Mouse (Mus musculus) embryonic facial prominence, embryonic 14.5 days (tissue): ENCODE results near the gene Afap1l2. TPM values are rescaled to one million over a fixed set of nuclear protein-coding genes. Genes with fewer than 3 reads are reported as not detected.

Source experiments
- ATAC-seq: fragments of 200-750 bp; cut with Nextera tagmentation; 2 replicates; pipeline ENCODE4 v1.8.0; 2017; ENCODE audit warnings: low read depth, moderate number of reproducible peaks, moderate TSS enrichment
- DNase-seq: peaks from one replicate; pipeline ENCODE4 v3.0.0-alpha.2; 2015; ENCODE audit warnings: low spot score
- H3K27ac ChIP-seq: fragments of 300-500 bp; sonication (generic); replicated peaks from 2 replicates; pipeline ENCODE4 v1.5.1; 2014; ENCODE audit warnings: low read depth, mild to moderate bottlenecking, low read length, moderate library complexity
- H3K27me3 ChIP-seq: fragments of 300-500 bp; sonication (generic); replicated peaks from 2 replicates; pipeline ENCODE4 v1.6.1; 2014; ENCODE audit warnings: low read length; ENCODE audit not compliant: control insufficient read depth, insufficient read depth
- H3K36me3 ChIP-seq: fragments of 300-500 bp; sonication (generic); 2 replicates; pipeline ENCODE4 v1.6.1; 2014; ENCODE audit warnings: low read length, mixed read lengths; ENCODE audit not compliant: control insufficient read depth, insufficient read depth
- H3K4me1 ChIP-seq: fragments of 300-500 bp; sonication (generic); 2 replicates; pipeline ENCODE4 v1.6.1; 2014; ENCODE audit warnings: antibody characterized with exemption, low read length; ENCODE audit not compliant: control insufficient read depth, insufficient read depth
- H3K4me2 ChIP-seq: fragments of 300-500 bp; sonication (generic); 2 replicates; pipeline ENCODE4 v1.6.1; 2014; ENCODE audit warnings: low read depth, mild to moderate bottlenecking, low read length, moderate library complexity, mixed read lengths
- H3K4me3 ChIP-seq: fragments of 300-500 bp; sonication (generic); 2 replicates; pipeline ENCODE4 v1.5.1; 2014; ENCODE audit warnings: low read depth, mild to moderate bottlenecking, low read length
- H3K9ac ChIP-seq: fragments of 300-500 bp; sonication (generic); 2 replicates; pipeline ENCODE4 v1.6.1; 2014; ENCODE audit warnings: low read depth, mild to moderate bottlenecking, low read length, moderate library complexity, mixed read lengths
- H3K9me3 ChIP-seq: fragments of 300-500 bp; sonication (generic); 2 replicates; pipeline ENCODE4 v1.6.1; 2016; ENCODE audit warnings: low read length; ENCODE audit not compliant: control insufficient read depth
- WGBS: fragments of 180-500 bp; shearing (Covaris S2); extraction: QIAGEN DNeasy Blood & Tissue Kit; methylation state at CpG from one replicate; pipeline ENCODE4 v1.1.7; 2014; 5-methylcytosine and 5-hydroxymethylcytosine counted together
- polyA plus RNA-seq: library from polyadenylated mRNA; unstranded; fragments of >200 nt; fragmentation: Nextera tagmentation; extraction: Ambion mirVana; gene quantifications from 2 replicates; pipeline ENCODE4 v1.2.1, GENCODE M21; 2014

Afap1l2 gene
- polyA plus RNA-seq, 1 experiment from 2014 or later, result 10.8 TPM

DNA sequence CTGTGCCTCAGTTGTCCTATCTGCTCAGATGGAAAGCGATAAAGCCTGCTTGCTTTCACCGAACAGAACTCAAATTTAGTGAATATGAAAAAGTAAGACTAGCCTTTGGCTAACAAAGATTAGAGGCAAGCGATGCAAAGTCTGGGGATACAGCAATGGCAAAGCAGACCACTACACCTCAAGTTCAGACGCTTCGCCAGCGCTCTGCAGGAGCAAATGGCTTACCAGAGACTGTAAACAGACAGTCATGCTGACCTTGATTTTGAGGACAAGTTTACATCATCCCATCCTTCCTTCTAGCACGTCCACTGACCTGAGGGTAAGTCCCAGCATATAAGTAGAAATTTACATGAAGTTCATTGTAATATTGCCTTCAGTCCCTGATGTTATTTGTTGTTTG lies 61.8 kb downstream of the Afap1l2 start:
- WGBS, result 88% methylated on average over 7 of the region's 7 CpGs

DNA sequence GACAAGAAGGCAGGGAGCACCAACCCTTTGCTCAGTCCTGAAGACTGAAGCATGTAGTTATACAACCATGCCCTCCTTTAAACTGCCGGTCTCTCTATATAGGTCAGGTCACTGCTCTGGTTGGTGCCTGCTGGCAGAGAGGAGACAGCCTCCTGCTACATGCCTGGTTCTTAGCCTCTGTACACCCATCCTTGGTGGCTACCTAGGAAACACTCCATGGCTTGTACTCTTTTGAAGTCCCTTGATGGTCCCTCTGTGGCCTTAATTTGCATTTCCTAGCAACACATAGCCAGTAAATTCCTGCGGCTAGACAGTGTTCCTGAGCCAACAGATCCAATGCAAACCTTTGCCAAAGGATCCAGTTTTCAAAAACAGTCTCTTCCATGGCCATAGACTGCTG lies 62.4 kb downstream of the Afap1l2 start:
- no peak for ATAC-seq

More for the DNA sequence above, 61.8 kb downstream of the Afap1l2 start:
- Histone ChIP-seq H3K27me3 (no peaks in the 10 kb centered on the region), H3K9ac (no peak overlapping the region), H3K36me3 (no peaks in the 10 kb centered on the region), H3K9me3 (peaks cover 4% of the 10 kb centered on the region; the same call in 1 of the 2 replicates), H3K4me1 (no peaks in the 10 kb centered on the region), H3K27ac (no peak overlapping the region), H3K4me2 (no peak overlapping the region), H3K4me3 (no peak overlapping the region)
- DNase-seq, result no peak
- no peak for ATAC-seq

DNA sequence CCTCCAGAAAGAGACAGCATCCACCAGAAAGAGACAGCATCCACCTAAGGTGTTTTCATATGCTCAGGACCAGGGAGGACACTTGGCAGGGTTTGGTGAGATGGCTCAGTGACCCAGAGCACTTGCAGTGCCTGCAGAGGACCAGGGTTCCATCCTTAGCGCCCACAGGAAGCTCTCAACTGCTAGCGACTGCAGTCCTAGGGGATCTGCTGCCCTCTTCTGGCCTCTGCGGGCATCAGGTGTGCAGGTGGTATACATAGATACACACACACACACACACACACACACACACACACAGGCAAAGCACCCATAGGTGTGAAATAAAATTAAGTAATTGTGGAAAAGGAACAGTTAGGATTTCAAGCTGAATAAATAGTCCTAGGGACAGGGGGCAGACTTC lies 63.2 kb downstream of the Afap1l2 start:
- Histone ChIP-seq H3K36me3 (no peaks in the 10 kb centered on the region), H3K4me2 (no peak overlapping the region), H3K27ac (no peak overlapping the region), H3K27me3 (no peaks in the 10 kb centered on the region), H3K9ac (no peak overlapping the region), H3K4me1 (no peaks in the 10 kb centered on the region), H3K9me3 (peaks cover 4% of the 10 kb centered on the region; the same call in 1 of the 2 replicates), H3K4me3 (no peak overlapping the region)
- 98% methylated on average over 3 of the region's 3 CpGs for WGBS
- no peak for ATAC-seq
- no peak for DNase-seq

More for the DNA sequence above, 62.4 kb downstream of the Afap1l2 start:
- no peaks in the 10 kb centered on the region for H3K36me3 ChIP-seq
- 80% methylated on average over 2 of the region's 2 CpGs for WGBS
- no peak overlapping the region for H3K4me3 ChIP-seq
- H3K27me3 ChIP-seq, result no peaks in the 10 kb centered on the region
- no peaks in the 10 kb centered on the region for H3K4me1 ChIP-seq
- H3K4me2 ChIP-seq, result no peak overlapping the region
- peaks cover 4% of the 10 kb centered on the region; the same call in 1 of the 2 replicates for H3K9me3 ChIP-seq
- no peak overlapping the region for H3K9ac ChIP-seq
- no peak overlapping the region for H3K27ac ChIP-seq
- DNase-seq, result no peak

- H3K36me3 ChIP-seq, result no peaks in the 10 kb centered on the region
- H3K9ac ChIP-seq, result no peak overlapping the region
- H3K4me1 ChIP-seq, result no peaks in the 10 kb centered on the region
- H3K27me3 ChIP-seq, result no peaks in the 10 kb centered on the region
- DNase-seq (no peak), ATAC-seq (no peak)
- H3K27ac ChIP-seq, result no peak overlapping the region
- H3K4me2 ChIP-seq, result no peak overlapping the region
- 70% methylated on average over 9 of the region's 9 CpGs for whole genome bisulfite sequencing
- H3K4me3 ChIP-seq, result no peak overlapping the region
- H3K9me3 ChIP-seq, result peaks cover 4% of the 10 kb centered on the region; the same call in 1 of the 2 replicates
These were observed 63.8 kb downstream of the Afap1l2 start for GRCm38 (mm10) chr19:56944211-56944610.

DNA sequence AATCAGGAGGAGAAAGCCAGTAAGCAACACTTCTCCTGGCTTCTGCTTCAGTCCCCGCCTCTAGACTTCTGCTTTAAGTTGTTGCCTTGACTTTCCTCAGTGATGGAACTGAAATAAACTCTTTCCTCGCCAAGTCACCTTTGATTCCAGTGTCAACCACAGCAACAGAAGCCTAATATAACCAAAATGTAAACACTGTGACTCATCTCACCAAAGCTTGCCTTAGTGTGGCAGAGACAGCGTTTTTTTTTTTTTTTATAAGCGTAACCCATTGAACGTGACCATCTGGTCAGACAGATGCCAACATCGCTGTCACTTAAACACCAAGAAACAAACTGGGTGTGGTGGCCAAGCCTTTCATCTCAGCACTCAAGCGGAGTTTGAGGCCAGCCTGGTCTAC lies 65.8 kb downstream of the Afap1l2 start:
- H3K4me1 ChIP-seq, result no peaks in the 10 kb centered on the region
- no peaks in the 10 kb centered on the region for H3K36me3 ChIP-seq
- H3K4me2 ChIP-seq, result no peak overlapping the region
- WGBS, result 91% methylated on average over 7 of the region's 7 CpGs
- ATAC-seq (no peak), DNase-seq (no peak)
- H3K9me3 ChIP-seq, result peaks cover 4% of the 10 kb centered on the region; the same call in 1 of the 2 replicates
- no peaks in the 10 kb centered on the region for H3K27me3 ChIP-seq
- H3K4me3 ChIP-seq, result no peak overlapping the region
- H3K27ac ChIP-seq, result no peak overlapping the region
- no peak overlapping the region for H3K9ac ChIP-seq

DNA sequence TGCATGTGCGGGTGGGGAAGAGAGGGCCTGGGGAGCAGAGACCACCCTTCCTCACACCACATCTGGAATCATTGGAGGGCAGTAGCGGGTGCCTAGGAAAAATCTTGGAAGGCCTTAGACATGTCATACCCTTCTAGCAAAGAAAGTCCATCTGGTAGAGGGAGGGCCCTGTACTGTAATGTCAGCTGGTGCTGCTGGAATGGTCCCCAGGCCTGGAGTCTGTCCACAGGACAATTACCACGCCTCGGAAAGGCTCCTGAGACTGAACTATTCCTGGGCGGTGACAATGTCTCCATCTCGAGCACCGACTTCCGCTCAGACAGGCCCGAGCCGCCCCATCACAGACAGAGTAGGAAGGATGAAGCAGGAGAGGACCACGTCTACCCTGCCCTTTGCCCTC lies 67.5 kb downstream of the Afap1l2 start:
- no peak for DNase-seq
- Histone ChIP-seq H3K4me1 (no peaks in the 10 kb centered on the region), H3K36me3 (no peaks in the 10 kb centered on the region), H3K9me3 (peaks cover 4% of the 10 kb centered on the region; the same call in 1 of the 2 replicates), H3K4me2 (no peak overlapping the region), H3K9ac (no peak overlapping the region), H3K4me3 (no peak overlapping the region), H3K27ac (no peak overlapping the region), H3K27me3 (no peaks in the 10 kb centered on the region)
- 86% methylated on average over 11 of the region's 11 CpGs for WGBS
- ATAC-seq, result no peak

DNA sequence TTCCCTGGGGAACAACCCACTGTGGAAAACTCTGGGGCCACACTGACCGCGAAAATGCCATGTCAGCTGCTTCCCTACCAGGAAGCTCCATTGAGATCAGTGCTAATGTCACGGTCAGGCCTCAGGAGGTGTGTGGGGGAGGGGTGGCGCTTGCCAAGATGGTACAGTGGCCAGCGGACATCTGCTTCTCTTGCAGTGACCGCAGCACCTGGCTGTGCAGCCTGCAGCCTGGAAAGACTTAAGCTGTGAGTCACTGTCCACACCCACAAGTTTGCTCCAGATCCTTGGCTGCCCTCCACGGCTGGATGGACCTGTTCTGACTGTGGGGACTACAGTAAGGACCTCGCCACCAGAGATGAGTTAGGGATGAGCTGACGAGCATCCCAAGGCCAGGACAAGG lies 68.2 kb downstream of the Afap1l2 start:
- no peak for ATAC-seq
- Histone ChIP-seq H3K9ac (no peak overlapping the region), H3K9me3 (peaks cover 2% of the 10 kb centered on the region; the same call in 1 of the 2 replicates), H3K4me2 (no peak overlapping the region), H3K36me3 (no peaks in the 10 kb centered on the region), H3K27ac (no peak overlapping the region), H3K27me3 (no peaks in the 10 kb centered on the region), H3K4me3 (no peak overlapping the region), H3K4me1 (no peaks in the 10 kb centered on the region)
- WGBS, result 73% methylated on average over 9 of the region's 9 CpGs
- DNase-seq, result no peak

- H3K36me3 ChIP-seq, result no peaks in the 10 kb centered on the region
- 91% methylated on average over 5 of the region's 5 CpGs for WGBS
- no peak overlapping the region for H3K4me3 ChIP-seq
- no peaks in the 10 kb centered on the region for H3K27me3 ChIP-seq
- no peak overlapping the region for H3K27ac ChIP-seq
- no peaks in the 10 kb centered on the region for H3K9me3 ChIP-seq
- no peak overlapping the region for H3K4me2 ChIP-seq
- no peaks in the 10 kb centered on the region for H3K4me1 ChIP-seq
- DNase-seq (no peak), ATAC-seq (no peak)
- no peak overlapping the region for H3K9ac ChIP-seq
These were observed 70.1 kb downstream of the Afap1l2 start for GRCm38 (mm10) chr19:56937911-56938310.

GRCm38 (mm10) chr19:56936253-56936652 lies 71.8 kb downstream of the Afap1l2 start:
- Histone ChIP-seq H3K9ac (no peak overlapping the region), H3K4me2 (no peak overlapping the region), H3K27me3 (no peaks in the 10 kb centered on the region), H3K4me3 (no peak overlapping the region), H3K36me3 (no peaks in the 10 kb centered on the region), H3K27ac (no peak overlapping the region), H3K9me3 (no peaks in the 10 kb centered on the region), H3K4me1 (no peaks in the 10 kb centered on the region)
- 94% methylated on average over 8 of the region's 8 CpGs for WGBS
- DNase-seq (no peak), ATAC-seq (no peak)
